Mouse (Mus musculus) spleen, adult 2 months (tissue): Measurements from ENCODE around the gene Ripk1. TPM values are rescaled to one million over a fixed set of nuclear protein-coding genes. Genes with fewer than 3 reads are reported as not detected.

Experiments
- DNase-seq, 2 experiments: peaks; one replicate each; pipeline versions ENCODE4 v3.0.0 to v3.0.0-alpha.2; 2012 to 2021; ENCODE audit warnings: low spot score in 2 of 2, low read depth in 1 of 2
- H3K27ac ChIP-seq: fragments of 200-500 bp; 2 replicates; pipeline ENCODE4 v1.5.1; 2012; ENCODE audit warnings: low read length, inconsistent platforms; ENCODE audit not compliant: insufficient read depth
- H3K27me3 ChIP-seq: fragments of 200-500 bp; 2 replicates; pipeline ENCODE4 v1.6.1; 2012; ENCODE audit warnings: mild to moderate bottlenecking, moderate library complexity, low read length, inconsistent platforms; ENCODE audit not compliant: control insufficient read depth, insufficient read depth
- H3K36me3 ChIP-seq: fragments of 200-500 bp; 2 replicates; pipeline ENCODE4 v1.6.1; 2012; ENCODE audit warnings: mild to moderate bottlenecking, low read length, inconsistent platforms; ENCODE audit not compliant: control insufficient read depth, insufficient read depth
- H3K4me1 ChIP-seq: fragments of 200-500 bp; 2 replicates; pipeline ENCODE4 v1.6.1; 2011; ENCODE audit warnings: inconsistent platforms; ENCODE audit not compliant: control insufficient read depth, insufficient read depth, insufficient read length
- H3K4me3 ChIP-seq: fragments of 200-500 bp; 2 replicates; pipeline ENCODE4 v1.5.1; 2011; ENCODE audit warnings: mild to moderate bottlenecking, inconsistent platforms; ENCODE audit not compliant: insufficient read depth, insufficient read length; ENCODE audit errors: extremely low read depth
- CTCF ChIP-seq: fragments of 200-500 bp; IDR thresholded peaks from 2 replicates; pipeline ENCODE4 v1.5.1; 2011; ENCODE audit warnings: mild to moderate bottlenecking, inconsistent platforms; ENCODE audit not compliant: insufficient read depth, insufficient read length, insufficient replicate concordance; ENCODE audit errors: extremely low read depth
- POLR2A ChIP-seq: fragments of 200-500 bp; IDR thresholded peaks from 2 replicates; pipeline ENCODE4 v1.6.1; 2011; ENCODE audit warnings: low read depth, low read length, inconsistent platforms
- WGBS: fragments of 180-500 bp; shearing (Covaris S2); methylation state at CpG from one replicate; pipeline ENCODE4 v1.1.7; 2018; 5-methylcytosine and 5-hydroxymethylcytosine counted together
- polyA plus RNA-seq: library from polyadenylated mRNA; depleted of rRNA; stranded (reverse); fragments of >200 nt; gene quantifications from 2 replicates; pipeline ENCODE4 v1.2.3, GENCODE M21; 2012

The Ripk1 gene
- polyA plus RNA-seq, 1 experiment = 6.5 TPM

DNA sequence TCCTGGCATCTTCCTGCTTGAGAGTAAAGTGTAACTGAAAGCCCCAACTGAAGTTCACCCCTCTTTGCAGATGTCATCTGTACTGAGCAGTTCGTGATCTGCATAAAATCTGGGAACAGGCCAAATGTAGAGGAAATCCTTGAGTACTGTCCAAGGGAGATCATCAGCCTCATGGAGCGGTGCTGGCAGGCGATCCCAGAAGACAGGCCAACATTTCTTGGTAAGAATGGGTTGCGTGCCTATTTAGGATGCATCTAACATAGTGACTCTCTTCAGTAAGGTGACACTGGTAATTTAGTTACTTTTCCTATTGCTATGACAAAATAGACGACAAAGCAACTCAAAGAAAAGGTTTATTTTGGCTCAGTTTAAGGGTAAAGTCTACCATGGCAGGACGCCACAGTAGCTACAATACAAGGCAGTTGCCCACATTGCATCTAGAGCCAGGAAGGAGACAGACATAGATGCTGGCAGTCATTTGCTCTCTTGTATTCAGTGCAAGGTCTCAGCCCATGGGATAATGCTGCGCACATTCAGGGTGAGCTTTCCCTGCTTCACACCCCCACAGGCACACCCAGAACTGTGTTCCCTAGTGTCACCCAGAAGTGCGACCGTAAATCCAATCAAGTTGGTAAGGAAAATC lies 14.9 kb downstream of the Ripk1 start:
- Histone ChIP-seq H3K27me3 (no peaks in the 10 kb centered on the region), H3K4me3 (no peak overlapping the region), H3K4me1 (no peaks in the 10 kb centered on the region), H3K27ac (no peak overlapping the region), H3K36me3 (peaks cover 56% of the 10 kb centered on the region)
- 96% methylated on average over 9 of the region's 9 CpGs for WGBS
- no peak for DNase-seq
- TF ChIP-seq POLR2A (no peak), CTCF (no peak)

DNA sequence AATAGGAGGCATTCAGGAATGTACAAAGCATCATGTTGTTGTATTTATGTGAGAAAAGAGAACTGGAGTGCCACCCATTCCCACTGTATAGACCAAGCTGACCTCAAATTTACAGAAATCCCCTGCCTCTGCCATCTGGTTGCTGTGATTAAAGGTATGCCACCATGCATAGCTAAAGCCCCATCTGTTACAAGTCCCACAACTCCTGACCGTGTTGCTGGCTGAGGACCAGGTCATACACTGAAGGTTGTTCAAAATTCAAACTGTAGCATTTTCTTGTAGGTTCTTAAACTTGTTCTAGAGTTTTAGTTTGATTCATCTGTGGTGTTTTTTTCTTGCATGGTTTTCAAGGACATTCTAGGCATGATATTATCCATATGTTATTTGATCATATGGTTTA lies 16.4 kb downstream of the Ripk1 start:
- H3K4me3 ChIP-seq = no peak overlapping the region
- peaks cover 53% of the 10 kb centered on the region for H3K36me3 ChIP-seq
- no peaks in the 10 kb centered on the region for H3K4me1 ChIP-seq
- no peak for TF ChIP-seq POLR2A
- TF ChIP-seq CTCF = no peak
- WGBS = 90% methylated on average over 1 of the region's 1 CpGs
- no peak overlapping the region for H3K27ac ChIP-seq
- no peak for DNase-seq
- no peaks in the 10 kb centered on the region for H3K27me3 ChIP-seq

DNA sequence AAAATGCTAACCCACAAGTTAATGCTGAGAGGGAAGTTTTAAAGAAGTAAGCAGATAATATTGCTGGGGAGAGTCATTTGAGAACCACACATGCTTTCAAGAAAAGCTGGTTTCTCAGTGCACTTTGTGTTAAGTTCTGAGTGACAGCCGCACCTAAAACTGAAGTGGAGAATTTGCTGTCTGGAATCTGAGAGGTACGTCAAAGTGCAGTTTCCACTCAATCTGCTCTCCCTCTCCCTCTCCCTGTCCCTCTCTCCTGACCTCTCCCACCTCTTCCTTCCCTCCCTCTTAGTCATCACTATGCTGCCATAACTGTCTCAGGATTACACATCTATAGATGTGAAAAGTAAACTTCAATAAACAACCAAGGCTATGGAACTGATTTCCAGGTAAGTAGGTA lies 19.8 kb downstream of the Ripk1 start:
- 89% methylated on average over 2 of the region's 2 CpGs for WGBS
- no peaks in the 10 kb centered on the region for H3K4me1 ChIP-seq
- DNase-seq = no peak
- no peak overlapping the region for H3K27ac ChIP-seq
- H3K4me3 ChIP-seq = no peak overlapping the region
- TF ChIP-seq CTCF = no peak
- no peak for TF ChIP-seq POLR2A
- no peaks in the 10 kb centered on the region for H3K27me3 ChIP-seq
- peaks cover 32% of the 10 kb centered on the region for H3K36me3 ChIP-seq

DNA sequence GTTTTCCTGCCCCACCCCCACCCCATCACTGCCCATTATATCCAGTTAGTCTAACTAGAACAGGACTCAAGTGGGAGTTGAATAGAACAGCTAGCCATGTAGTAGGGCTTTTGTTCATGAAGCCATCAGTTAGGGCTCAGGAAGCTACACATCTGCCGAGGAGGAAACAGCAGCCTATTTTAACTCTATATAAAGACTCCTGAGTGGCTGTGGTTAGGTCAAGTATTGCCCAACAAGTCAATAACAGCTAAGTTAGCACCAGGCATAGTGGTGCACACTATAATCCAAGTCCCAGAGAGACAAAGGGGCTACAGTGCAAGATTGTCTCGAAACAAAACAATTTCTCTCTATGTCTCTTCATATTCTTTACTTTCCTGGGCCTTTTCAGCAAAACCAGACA lies 29.9 kb downstream of the Ripk1 start:
- TF ChIP-seq CTCF (no peak), POLR2A (no peak)
- Histone ChIP-seq H3K36me3 (peaks cover 28% of the 10 kb centered on the region), H3K27ac (no peak overlapping the region), H3K4me1 (peaks cover under 1% of the 10 kb centered on the region; the same call in 1 of the 2 replicates), H3K4me3 (no peak overlapping the region), H3K27me3 (no peaks in the 10 kb centered on the region)
- no peak for DNase-seq
- 33% methylated on average over 2 of the region's 2 CpGs for WGBS

DNA sequence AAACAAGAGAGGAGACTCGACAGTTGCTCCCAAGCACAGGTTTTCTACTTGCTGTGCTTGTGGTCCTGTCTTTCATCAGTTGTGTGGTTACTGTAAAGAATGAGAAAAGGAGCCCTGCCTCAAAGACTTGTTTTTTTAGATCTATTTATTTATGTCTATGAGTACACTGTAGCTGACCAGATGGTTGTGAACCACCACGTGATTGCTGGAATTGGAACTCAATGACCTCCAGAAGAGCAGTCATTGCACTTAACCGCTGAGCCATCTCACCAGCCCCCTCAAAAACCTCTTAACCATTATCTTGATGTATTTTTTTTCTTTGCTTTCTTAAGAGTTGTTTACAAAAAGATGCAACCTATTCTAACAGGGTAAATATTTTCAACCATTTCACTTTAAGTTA lies 33.3 kb downstream of the Ripk1 start:
- TF ChIP-seq CTCF (no peak), POLR2A (no peak)
- WGBS = 93% methylated on average over 3 of the region's 3 CpGs
- H3K27ac ChIP-seq = no peak overlapping the region
- DNase-seq = no peak
- H3K36me3 ChIP-seq = peaks cover 13% of the 10 kb centered on the region
- H3K4me3 ChIP-seq = no peak overlapping the region
- H3K27me3 ChIP-seq = no peaks in the 10 kb centered on the region
- peaks cover 4% of the 10 kb centered on the region; the same call in 1 of the 2 replicates for H3K4me1 ChIP-seq

DNA sequence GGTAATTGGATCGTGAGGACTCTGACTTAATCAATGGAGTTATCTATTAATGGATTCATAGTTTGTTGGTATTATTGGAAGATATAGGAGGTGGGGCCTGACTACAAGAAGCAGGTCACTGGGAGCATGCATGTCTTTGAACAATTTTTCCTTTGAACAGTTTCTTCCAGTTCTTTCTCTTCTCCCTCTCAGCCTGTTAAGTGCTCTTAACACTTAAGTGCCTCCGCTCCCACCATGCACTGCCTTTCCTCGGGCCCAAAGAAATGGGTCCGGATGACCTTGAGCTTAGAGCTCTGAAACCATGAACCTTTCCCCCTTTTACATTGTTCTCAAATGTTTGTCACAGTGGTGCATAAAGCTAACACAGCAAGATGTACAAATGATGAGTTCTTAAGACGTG lies 34.6 kb downstream of the Ripk1 start:
- H3K4me1 ChIP-seq = peaks cover 4% of the 10 kb centered on the region; the same call in 1 of the 2 replicates
- no peak overlapping the region for H3K4me3 ChIP-seq
- TF ChIP-seq CTCF (no peak), POLR2A (no peak)
- H3K27me3 ChIP-seq = no peaks in the 10 kb centered on the region
- no peak for DNase-seq
- 88% methylated on average over 5 of the region's 5 CpGs for WGBS
- peaks cover 9% of the 10 kb centered on the region for H3K36me3 ChIP-seq
- no peak overlapping the region for H3K27ac ChIP-seq
